Mouse (Mus musculus) lung, embryonic 16.5 days (tissue): Measurements from ENCODE around the gene Cdca4. TPM values are rescaled to one million over a fixed set of nuclear protein-coding genes. Genes with fewer than 3 reads are reported as not detected.

ENCODE experiments used
- ATAC-seq: fragments of 200-750 bp; cut with Nextera tagmentation; 2 replicates; pipeline ENCODE4 v1.8.0; 2017; ENCODE audit warnings: low read depth, mild to moderate bottlenecking, moderate library complexity
- H3K27ac ChIP-seq: fragments of 300-500 bp; sonication (generic); 2 replicates; pipeline ENCODE4 v1.5.1; 2014; ENCODE audit warnings: mild to moderate bottlenecking, control low read depth, low read length
- H3K27me3 ChIP-seq: fragments of 300-500 bp; sonication (generic); 2 replicates; pipeline ENCODE4 v1.6.1; 2014; ENCODE audit warnings: low read depth, low read length, mixed read lengths; ENCODE audit not compliant: control insufficient read depth, insufficient read depth
- H3K36me3 ChIP-seq: fragments of 300-500 bp; sonication (generic); 2 replicates; pipeline ENCODE4 v1.6.1; 2014; ENCODE audit warnings: low read length; ENCODE audit not compliant: control insufficient read depth, insufficient read depth
- H3K4me1 ChIP-seq: fragments of 300-500 bp; sonication (generic); replicated peaks from 2 replicates; pipeline ENCODE4 v1.6.1; 2014; ENCODE audit warnings: low read length, mixed read lengths; ENCODE audit not compliant: control insufficient read depth, insufficient read depth
- H3K4me2 ChIP-seq: fragments of 300-500 bp; sonication (generic); 2 replicates; pipeline ENCODE4 v1.6.1; 2014; ENCODE audit warnings: low read depth, low read length, control low read depth
- H3K4me3 ChIP-seq: fragments of 300-500 bp; sonication (generic); 2 replicates; pipeline ENCODE4 v1.5.1; 2014; ENCODE audit warnings: mild to moderate bottlenecking, low read length, control low read depth
- H3K9ac ChIP-seq: fragments of 300-500 bp; sonication (generic); 2 replicates; pipeline ENCODE4 v1.6.1; 2014; ENCODE audit warnings: low read length, control low read depth
- H3K9me3 ChIP-seq: fragments of 300-500 bp; sonication (generic); 2 replicates; pipeline ENCODE4 v1.6.1; 2016; ENCODE audit warnings: low read length; ENCODE audit not compliant: control insufficient read depth
- WGBS: fragments of 180-500 bp; shearing (Covaris S2); extraction: QIAGEN DNeasy Blood & Tissue Kit; methylation state at CpG from one replicate; pipeline ENCODE4 v1.1.7; 2014; 5-methylcytosine and 5-hydroxymethylcytosine counted together
- polyA plus RNA-seq: library from polyadenylated mRNA; unstranded; fragments of >200 nt; fragmentation: Nextera tagmentation; extraction: Ambion mirVana; gene quantifications from 2 replicates; pipeline ENCODE4 v1.2.1, GENCODE M21; 2015

Gene Cdca4
- polyA plus RNA-seq, 1 experiment from 2014 or later = 108 TPM

GRCm38 (mm10) chr12:112808212-112808586 is 21.0 kb downstream of the Cdca4 start:
- Histone ChIP-seq H3K36me3 (no peaks in the 10 kb centered on the region), H3K27ac (no peak overlapping the region), H3K9me3 (no peaks in the 10 kb centered on the region), H3K4me1 (peaks cover 15% of the 10 kb centered on the region), H3K9ac (peak overlapping the region; percentile 56), H3K27me3 (peaks cover 3% of the 10 kb centered on the region; the same call in 1 of the 2 replicates), H3K4me2 (peak overlapping the region; percentile 99), H3K4me3 (peak overlapping the region; percentile 70)
- ATAC-seq = peak; percentile 8
- 61% methylated on average over 5 of the region's 5 CpGs for WGBS

- H3K36me3 ChIP-seq = no peaks in the 10 kb centered on the region
- no peak overlapping the region for H3K27ac ChIP-seq
- H3K4me2 ChIP-seq = no peak overlapping the region
- 79% methylated on average over 4 of the region's 4 CpGs for whole genome bisulfite sequencing
- no peaks in the 10 kb centered on the region for H3K9me3 ChIP-seq
- H3K27me3 ChIP-seq = peaks cover 7% of the 10 kb centered on the region; the same call in 1 of the 2 replicates
- no peak overlapping the region for H3K9ac ChIP-seq
- no peak overlapping the region for H3K4me3 ChIP-seq
- no peak for ATAC-seq
- H3K4me1 ChIP-seq = peaks cover 15% of the 10 kb centered on the region
Measured at GRCm38 (mm10) chr12:112807796-112808195, 21.4 kb downstream of the Cdca4 start.

GRCm38 (mm10) chr12:112806044-112806443 is 23.2 kb downstream of the Cdca4 start:
- no peak for ATAC-seq
- peaks cover 22% of the 10 kb centered on the region for H3K27me3 ChIP-seq

DNA sequence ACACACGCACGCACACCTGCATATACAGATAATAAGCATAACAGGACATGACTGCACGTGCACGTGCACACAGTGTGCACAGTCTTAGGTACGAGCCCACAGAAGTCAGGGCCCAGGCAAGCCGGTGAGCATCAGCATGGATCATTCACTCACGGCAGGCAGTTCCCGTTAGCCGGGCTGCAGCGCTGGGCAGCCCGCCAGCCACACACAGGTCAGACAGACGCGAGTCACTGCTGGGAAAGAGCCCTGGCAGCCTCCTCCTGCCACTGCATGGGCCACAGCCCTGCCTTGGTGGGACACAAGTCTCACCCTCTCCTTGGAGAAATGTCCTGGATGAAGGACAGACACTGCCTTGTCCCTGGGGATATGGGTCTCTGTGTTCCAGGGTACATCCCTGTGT is 25.2 kb downstream of the Cdca4 start:
- 38% methylated on average over 13 of the region's 13 CpGs for WGBS
- no peak overlapping the region for H3K27ac ChIP-seq
- H3K4me3 ChIP-seq = no peak overlapping the region
- H3K4me1 ChIP-seq = peaks cover 19% of the 10 kb centered on the region
- H3K27me3 ChIP-seq = peaks cover 26% of the 10 kb centered on the region
- H3K9me3 ChIP-seq = no peaks in the 10 kb centered on the region
- H3K36me3 ChIP-seq = no peaks in the 10 kb centered on the region
- no peak overlapping the region for H3K9ac ChIP-seq
- H3K4me2 ChIP-seq = no peak overlapping the region
- ATAC-seq = no peak

More at GRCm38 (mm10) chr12:112806044-112806443, 23.2 kb downstream of the Cdca4 start:
- Histone ChIP-seq H3K4me2 (no peak overlapping the region), H3K9ac (no peak overlapping the region), H3K4me1 (peaks cover 24% of the 10 kb centered on the region), H3K36me3 (no peaks in the 10 kb centered on the region), H3K4me3 (no peak overlapping the region), H3K9me3 (no peaks in the 10 kb centered on the region), H3K27ac (no peak overlapping the region)
- WGBS = 51% methylated on average over 6 of the region's 6 CpGs

GRCm38 (mm10) chr12:112802917-112803316 is 26.3 kb downstream of the Cdca4 start:
- Histone ChIP-seq H3K4me2 (no peak overlapping the region), H3K4me1 (peaks cover 26% of the 10 kb centered on the region), H3K9ac (no peak overlapping the region), H3K27me3 (peaks cover 26% of the 10 kb centered on the region), H3K36me3 (no peaks in the 10 kb centered on the region), H3K27ac (no peak overlapping the region), H3K9me3 (no peaks in the 10 kb centered on the region), H3K4me3 (no peak overlapping the region)
- no peak for ATAC-seq
- 9% methylated on average over 3 of the region's 3 CpGs for WGBS

DNA sequence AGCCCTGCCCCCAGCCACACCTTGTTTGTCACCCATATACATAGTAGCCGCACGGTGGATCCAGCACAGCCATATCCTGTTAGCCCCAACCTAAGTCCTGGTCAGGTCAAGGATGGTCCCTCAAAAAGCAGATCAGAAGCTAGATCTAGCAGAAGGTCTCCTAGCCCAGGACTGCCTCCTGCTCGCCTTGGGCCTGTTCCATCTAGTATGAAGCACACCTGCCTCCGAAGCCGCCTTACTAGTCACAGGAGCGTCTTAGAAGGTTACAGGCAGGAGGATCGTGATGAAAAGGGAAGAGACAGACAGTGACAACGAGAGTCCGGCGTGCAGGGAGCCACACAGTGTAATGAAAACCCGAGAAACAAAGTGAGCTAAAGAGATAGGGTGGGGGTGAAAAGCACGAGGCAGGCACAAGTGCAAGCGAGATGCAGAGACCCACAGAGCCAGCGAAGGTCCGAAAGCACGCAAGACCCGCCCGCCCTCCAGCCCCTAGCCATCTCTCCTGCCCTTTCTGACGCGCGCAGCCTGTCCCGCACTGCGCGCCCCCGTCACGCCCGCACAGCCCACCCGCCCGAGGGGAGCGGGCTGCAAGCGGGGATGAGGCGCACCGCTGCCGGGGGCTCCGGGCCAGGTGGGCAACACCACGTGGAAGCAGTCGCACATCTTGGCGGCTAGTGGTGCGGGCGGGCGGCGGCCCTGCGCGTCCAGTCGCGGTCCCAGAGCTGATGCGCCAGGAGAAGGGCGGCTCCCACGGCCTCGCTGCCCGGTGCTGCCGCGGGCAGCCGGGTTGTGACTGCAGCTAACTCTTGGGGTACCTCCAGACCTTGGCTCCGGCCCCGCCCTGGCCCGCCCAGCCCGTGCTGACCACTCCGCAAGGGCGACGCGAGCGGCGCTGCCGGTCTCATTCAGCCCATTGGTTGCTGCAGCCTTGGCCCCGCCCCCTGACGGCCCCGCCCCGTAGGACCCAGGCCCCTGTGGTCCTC is 27.1 kb downstream of the Cdca4 start, which contains the start of gene Ahnak2:
Gene Ahnak2 (minus strand): TSS at position 794 of the 983 bp plus-strand sequence.
- peak; percentile 51 for ATAC-seq

DNA sequence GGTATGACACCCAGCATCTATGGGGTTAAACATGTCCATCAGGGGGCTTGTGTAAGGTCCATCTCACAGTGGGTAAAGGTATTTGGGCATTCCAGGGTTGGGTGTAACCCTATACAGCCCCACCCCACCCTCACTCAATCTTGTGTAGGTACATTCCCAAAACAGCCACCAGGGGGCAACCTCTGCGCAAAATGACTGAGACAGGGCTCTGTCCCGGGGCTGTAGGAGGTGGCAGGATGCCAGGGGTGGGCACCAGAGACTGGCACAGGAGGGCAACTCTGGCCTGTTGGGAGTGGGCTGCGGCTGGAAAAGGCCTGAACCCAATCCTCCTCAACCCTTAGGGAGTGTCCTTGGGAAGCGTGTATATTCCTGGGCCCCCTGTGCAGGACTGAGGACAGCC is 28.7 kb downstream of the Cdca4 start:
- H3K27me3 ChIP-seq = peaks cover 33% of the 10 kb centered on the region
- no peak overlapping the region for H3K4me2 ChIP-seq
- H3K4me1 ChIP-seq = peaks cover 41% of the 10 kb centered on the region
- no peaks in the 10 kb centered on the region for H3K36me3 ChIP-seq
- H3K27ac ChIP-seq = no peak overlapping the region
- ATAC-seq = no peak; the same call in 1 of the 2 replicates
- H3K4me3 ChIP-seq = no peak overlapping the region
- H3K9me3 ChIP-seq = no peaks in the 10 kb centered on the region
- WGBS = 15% methylated on average over 4 of the region's 4 CpGs
- H3K9ac ChIP-seq = no peak overlapping the region

More for the DNA sequence above, 27.1 kb downstream of the Cdca4 start, which contains the start of gene Ahnak2:
- Histone ChIP-seq H3K27me3 (peaks cover 26% of the 10 kb centered on the region), H3K4me1 (peaks cover 33% of the 10 kb centered on the region), H3K27ac (no peak within 1 kb of the TSS), H3K4me3 (peak within 1 kb of the TSS; percentile 55), H3K36me3 (no peaks in the 10 kb centered on the region), H3K4me2 (peak within 1 kb of the TSS; percentile 98), H3K9me3 (no peaks in the 10 kb centered on the region), H3K9ac (peak within 1 kb of the TSS; percentile 49; the same call in 1 of the 2 replicates)
- 3% methylated on average over 48 of the region's 69 CpGs for WGBS

- no peaks in the 10 kb centered on the region for H3K9me3 ChIP-seq
- no peak overlapping the region for H3K27ac ChIP-seq
- H3K4me2 ChIP-seq = no peak overlapping the region
- no peak overlapping the region for H3K4me3 ChIP-seq
- H3K9ac ChIP-seq = no peak overlapping the region
- no peaks in the 10 kb centered on the region for H3K36me3 ChIP-seq
- H3K27me3 ChIP-seq = peaks cover 33% of the 10 kb centered on the region
- ATAC-seq = no peak
- H3K4me1 ChIP-seq = peaks cover 45% of the 10 kb centered on the region
- 74% methylated on average over 10 of the region's 10 CpGs for WGBS
Measured at GRCm38 (mm10) chr12:112799237-112799970, 29.8 kb downstream of the Cdca4 start.

- peaks cover 31% of the 10 kb centered on the region for H3K27me3 ChIP-seq
- no peak overlapping the region for H3K9ac ChIP-seq
- WGBS = 53% methylated on average over 5 of the region's 5 CpGs
- no peak overlapping the region for H3K27ac ChIP-seq
- peaks cover 52% of the 10 kb centered on the region for H3K4me1 ChIP-seq
- ATAC-seq = no peak
- H3K4me2 ChIP-seq = no peak overlapping the region
- H3K36me3 ChIP-seq = no peaks in the 10 kb centered on the region
- no peaks in the 10 kb centered on the region for H3K9me3 ChIP-seq
- no peak overlapping the region for H3K4me3 ChIP-seq
Measured at GRCm38 (mm10) chr12:112798716-112799115, 30.5 kb downstream of the Cdca4 start.
